Mouse (Mus musculus) kidney, adult 2 months (tissue): ENCODE data around the gene Fktn. TPM values are rescaled to one million over a fixed set of nuclear protein-coding genes. Genes with fewer than 3 reads are reported as not detected.
"Not testable (repeated sequence)": the region's sequence is repeated elsewhere in the genome, so short reads cannot be mapped to it uniquely, and the experiment has no call there.

Source experiments
- DNase-seq: peaks from one replicate; pipeline ENCODE4 v3.0.0; 2021
- H3K27ac ChIP-seq: fragments of 200-500 bp; 2 replicates; pipeline ENCODE4 v1.5.1; 2012; ENCODE audit warnings: low read depth, low read length, control low read depth, inconsistent platforms; ENCODE audit not compliant: insufficient read depth
- H3K27me3 ChIP-seq: fragments of 200-500 bp; replicated peaks from 2 replicates; pipeline ENCODE4 v1.6.1; 2012; ENCODE audit warnings: mild to moderate bottlenecking, moderate library complexity, low read length, inconsistent platforms; ENCODE audit not compliant: control insufficient read depth, insufficient read depth
- H3K36me3 ChIP-seq: fragments of 200-500 bp; 2 replicates; pipeline ENCODE4 v1.6.1; 2012; ENCODE audit warnings: mild to moderate bottlenecking, moderate library complexity, low read length, inconsistent platforms; ENCODE audit not compliant: control insufficient read depth, insufficient read depth
- H3K4me1 ChIP-seq: fragments of 200-500 bp; 2 replicates; pipeline ENCODE4 v1.6.1; 2011; ENCODE audit warnings: low read length; ENCODE audit not compliant: control insufficient read depth, insufficient read depth
- H3K4me3 ChIP-seq: fragments of 200-500 bp; 2 replicates; pipeline ENCODE4 v1.5.1; 2011; ENCODE audit warnings: mild to moderate bottlenecking, low read depth, low read length, control low read depth; ENCODE audit not compliant: insufficient read depth
- CTCF ChIP-seq: fragments of 200-500 bp; conservative IDR thresholded peaks from 2 replicates; pipeline ENCODE4 v1.5.1; 2011; ENCODE audit warnings: low read depth, mild to moderate bottlenecking, control low read depth, low read length, moderate library complexity, mixed read lengths; ENCODE audit not compliant: insufficient read depth, insufficient read length
- POLR2A ChIP-seq: fragments of 200-500 bp; IDR thresholded peaks from one replicate; pipeline ENCODE4 v1.6.1; 2011; ENCODE audit warnings: low read depth, low read length, control low read depth
- WGBS: fragments of 180-500 bp; shearing (Covaris S2); methylation state at CpG from one replicate; pipeline ENCODE4 v1.1.7; 2018; 5-methylcytosine and 5-hydroxymethylcytosine counted together
- polyA plus RNA-seq: library from polyadenylated mRNA; depleted of rRNA; stranded (reverse); fragments of >200 nt; gene quantifications from 2 replicates; pipeline ENCODE4 v1.2.3, GENCODE M21; 2012

Fktn gene
- polyA plus RNA-seq, 1 experiment = 7.0 TPM

DNA sequence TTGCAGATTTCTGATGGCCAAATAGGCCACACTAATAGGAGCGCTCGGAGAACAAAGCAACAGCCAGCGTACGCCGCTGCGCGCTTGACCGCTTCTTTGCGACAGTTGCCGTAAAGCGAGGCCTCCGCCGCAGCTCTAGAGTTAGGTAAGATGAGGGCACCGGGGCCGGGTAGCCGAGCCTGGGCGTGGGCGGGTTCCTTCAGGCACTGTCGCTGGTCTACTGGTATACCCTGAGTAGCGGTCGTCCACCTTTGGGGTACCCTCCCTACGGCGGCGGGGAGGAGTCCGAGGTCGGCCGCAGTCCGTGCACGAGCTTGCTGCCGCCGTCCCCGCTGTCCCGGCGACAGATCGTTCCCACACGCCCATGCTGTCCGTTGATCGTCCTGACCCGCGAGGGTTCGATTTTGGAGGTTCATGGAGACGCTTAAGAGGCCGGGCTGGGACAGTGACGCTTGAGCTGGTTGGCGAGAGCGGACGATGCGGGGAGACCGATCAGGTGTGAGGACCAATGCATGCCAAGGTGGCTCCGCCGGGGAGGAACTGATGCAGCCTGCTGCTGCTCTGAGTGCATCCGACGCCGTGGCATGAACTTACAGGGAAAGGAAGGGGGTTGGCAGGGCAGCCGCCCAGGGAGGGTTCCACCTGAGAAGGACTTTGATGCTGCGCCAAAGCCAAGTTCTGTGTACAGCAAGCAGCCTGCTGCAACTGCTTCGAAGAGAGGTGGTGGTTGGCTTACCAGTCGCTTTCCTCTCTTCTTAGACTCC is 435 bp downstream of the Fktn start:
- TF ChIP-seq POLR2A (peak; percentile 29), CTCF (no peak)
- peak; percentile 94 for DNase-seq
- WGBS = 14% methylated on average over 58 of the region's 58 CpGs
- Histone ChIP-seq H3K4me3 (peak overlapping the region; percentile 69), H3K27ac (peak overlapping the region; percentile 83), H3K36me3 (no peaks in the 10 kb centered on the region), H3K4me1 (no peaks in the 10 kb centered on the region), H3K27me3 (no peaks in the 10 kb centered on the region)

DNA sequence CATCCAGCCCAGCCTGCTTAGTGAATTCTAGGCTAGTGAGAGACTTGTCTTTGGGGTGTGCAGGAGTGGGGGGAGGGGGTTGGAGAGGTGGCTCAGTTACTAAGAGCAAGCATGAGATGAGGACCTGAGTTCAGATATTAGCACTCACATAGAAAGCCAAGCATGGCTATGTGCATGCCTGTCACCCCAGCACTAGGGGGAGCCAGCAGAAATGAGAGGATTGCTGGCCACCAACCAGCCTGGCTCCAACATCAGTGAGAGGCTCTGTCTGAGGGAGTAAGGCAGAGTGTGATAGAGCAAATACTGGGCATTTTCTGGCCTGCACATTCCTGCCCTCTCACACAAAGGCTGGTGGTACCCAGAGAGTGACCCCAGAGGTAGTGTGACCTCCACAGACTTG is 2.2 kb downstream of the Fktn start:
- DNase-seq = peak; percentile 25
- no peak overlapping the region for H3K27ac ChIP-seq
- no peaks in the 10 kb centered on the region for H3K4me1 ChIP-seq
- no peak for TF ChIP-seq POLR2A
- peak; percentile 58 for TF ChIP-seq CTCF
- H3K27me3 ChIP-seq = no peaks in the 10 kb centered on the region
- H3K4me3 ChIP-seq = no peak overlapping the region
- no peaks in the 10 kb centered on the region for H3K36me3 ChIP-seq

DNA sequence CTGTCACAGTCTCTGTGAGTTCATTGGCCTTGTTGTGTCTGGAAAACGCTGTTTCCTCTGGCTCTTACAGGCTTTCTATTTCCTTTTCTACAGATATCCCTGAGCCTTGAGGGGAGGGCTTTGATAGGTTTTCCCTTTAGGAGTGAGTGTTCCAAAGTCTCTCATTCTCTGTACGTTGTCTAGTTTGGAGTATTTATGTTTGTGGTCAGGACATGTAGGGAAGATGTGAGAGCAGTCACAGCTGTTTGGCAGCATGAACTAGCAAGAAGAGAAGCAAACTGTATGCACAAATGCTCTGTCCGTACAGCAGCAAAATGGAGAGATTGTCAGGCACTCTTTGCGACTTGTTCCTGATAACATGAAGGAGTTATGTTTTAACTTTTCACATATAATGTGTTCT is 3.7 kb downstream of the Fktn start:
- Histone ChIP-seq H3K27ac (peak overlapping the region; percentile 26; the same call in 1 of the 2 replicates), H3K4me3 (no peak overlapping the region), H3K4me1 (no peaks in the 10 kb centered on the region), H3K36me3 (no peaks in the 10 kb centered on the region), H3K27me3 (no peaks in the 10 kb centered on the region)
- TF ChIP-seq CTCF = no peak
- no peak for TF ChIP-seq POLR2A
- WGBS = 58% methylated on average over 4 of the region's 4 CpGs
- DNase-seq = no peak

DNA sequence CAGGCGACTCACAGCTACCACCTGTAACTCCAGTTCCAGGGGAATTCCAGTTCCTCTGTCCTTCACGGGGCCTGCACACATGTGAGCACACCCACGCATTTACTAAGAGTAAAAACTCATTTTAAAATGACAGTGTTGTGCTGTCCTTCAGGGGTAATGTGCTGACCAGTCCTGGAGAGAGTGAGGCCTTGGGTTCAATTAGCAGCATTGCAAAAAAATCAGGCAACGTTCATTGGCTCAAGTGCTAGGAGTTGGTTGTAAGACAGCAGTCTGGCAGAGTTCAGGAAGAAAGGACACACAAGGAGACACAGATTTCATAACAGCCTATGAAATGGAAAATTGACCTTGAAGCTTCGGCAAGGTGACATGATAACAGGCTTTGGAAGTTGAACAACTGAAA is 4.5 kb downstream of the Fktn start:
- Histone ChIP-seq H3K27ac (peak overlapping the region; percentile 76), H3K27me3 (no peaks in the 10 kb centered on the region), H3K4me1 (no peaks in the 10 kb centered on the region), H3K4me3 (no peak overlapping the region), H3K36me3 (no peaks in the 10 kb centered on the region)
- DNase-seq = no peak
- no peak for TF ChIP-seq CTCF
- TF ChIP-seq POLR2A = no peak
- WGBS = 44% methylated on average over 5 of the region's 5 CpGs

DNA sequence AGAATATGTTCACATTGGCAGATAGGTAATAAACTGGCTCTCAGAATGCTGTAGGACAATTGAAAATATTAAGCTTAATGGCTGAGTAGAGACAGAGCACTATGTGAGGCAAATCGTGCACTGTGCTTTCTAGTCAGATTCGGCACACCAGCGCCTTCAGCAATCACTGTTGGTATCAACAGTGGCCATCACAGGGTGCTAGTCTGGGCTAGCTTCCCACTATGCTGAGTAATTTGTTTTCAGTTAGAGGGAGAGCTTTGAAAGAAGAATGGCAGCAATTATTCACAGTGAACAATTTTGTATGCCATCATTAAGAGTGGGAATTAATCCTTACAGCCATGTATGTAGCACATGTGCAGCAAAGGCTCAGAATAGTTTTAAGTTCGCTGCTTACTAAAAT is 8.7 kb downstream of the Fktn start:
- TF ChIP-seq CTCF (no peak), POLR2A (no peak)
- Histone ChIP-seq H3K36me3 (no peaks in the 10 kb centered on the region; the same call in 1 of the 2 replicates), H3K27ac (no peak overlapping the region), H3K27me3 (no peaks in the 10 kb centered on the region), H3K4me3 (no peak overlapping the region), H3K4me1 (no peaks in the 10 kb centered on the region)
- no peak for DNase-seq
- WGBS = 92% methylated on average over 4 of the region's 4 CpGs

DNA sequence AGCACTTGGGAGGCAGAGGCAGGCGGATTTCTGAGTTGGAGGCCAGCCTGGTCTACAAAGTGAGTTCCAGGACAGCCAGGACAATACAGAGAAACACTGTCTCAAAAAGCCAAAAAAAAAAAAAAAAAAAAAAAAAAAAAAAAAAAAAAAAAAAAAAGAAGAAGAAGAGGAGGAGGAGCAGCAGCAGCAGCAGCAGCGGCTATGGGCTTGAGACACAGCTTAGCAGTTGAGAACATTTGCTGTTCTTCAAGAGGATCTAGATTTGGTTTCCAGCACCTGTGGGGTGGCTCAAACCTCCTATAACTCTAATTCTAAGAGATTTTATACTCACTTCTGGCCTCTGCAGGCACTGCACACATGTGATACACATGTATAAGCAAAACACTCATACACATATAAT is 12.3 kb downstream of the Fktn start:
- not testable (repeated sequence) for DNase-seq, H3K36me3 ChIP-seq, H3K27me3 ChIP-seq, H3K27ac ChIP-seq, H3K4me1 ChIP-seq, H3K4me3 ChIP-seq
- 87% methylated on average over 2 of the region's 2 CpGs for WGBS

DNA sequence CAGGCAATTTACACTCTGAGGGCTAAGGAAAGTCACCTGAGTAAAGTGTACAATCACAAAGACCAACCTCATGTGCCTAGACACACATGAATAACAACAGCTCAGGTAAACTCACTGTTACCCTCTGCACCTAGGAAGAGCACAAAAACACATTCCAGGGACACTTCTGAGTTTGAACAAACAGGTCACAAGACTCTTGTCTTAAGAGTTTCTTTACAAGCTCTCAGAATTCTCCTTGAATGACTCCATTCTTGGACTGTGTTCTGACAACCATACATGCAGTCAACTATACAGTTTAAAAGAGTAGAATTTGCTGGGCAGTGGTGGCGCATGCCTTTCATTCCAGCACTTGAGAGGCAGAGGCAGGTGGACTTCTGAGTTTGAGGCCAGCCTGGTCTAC is 14.3 kb downstream of the Fktn start:
- Histone ChIP-seq H3K4me3 (no peak overlapping the region), H3K4me1 (no peaks in the 10 kb centered on the region), H3K27ac (no peak overlapping the region), H3K27me3 (no peaks in the 10 kb centered on the region), H3K36me3 (peaks cover 1% of the 10 kb centered on the region)
- TF ChIP-seq POLR2A (no peak), CTCF (no peak)
- DNase-seq = no peak
- 93% methylated on average over 1 of the region's 1 CpGs for WGBS
